Mouse (Mus musculus) fibroblast of lung, adult 2 months (primary cell): ENCODE data around the gene Eif4a2.

ENCODE experiments used
- DNase-seq: peaks from one replicate; pipeline ENCODE4 v3.0.0-alpha.2; 2011; ENCODE audit warnings: low read depth

Eif4a2 gene

GRCm38 (mm10) chr16:23140911-23141310 lies 33.7 kb downstream of the Eif4a2 start:
- no peak for DNase-seq

- no peak for DNase-seq
These were observed 37.1 kb downstream of the Eif4a2 start for GRCm38 (mm10) chr16:23144326-23144725.

- DNase-seq: no peak
These were observed 38.0 kb downstream of the Eif4a2 start for GRCm38 (mm10) chr16:23145211-23145610.

GRCm38 (mm10) chr16:23146280-23146679 lies 39.0 kb downstream of the Eif4a2 start, which contains the start of gene Adipoq:
Gene Adipoq, plus strand, starts transcription at chr16:23146536.
- no peak for DNase-seq

- DNase-seq: no peak
These were observed 41.7 kb downstream of the Eif4a2 start for GRCm38 (mm10) chr16:23148936-23149335.

GRCm38 (mm10) chr16:23149396-23149795 lies 42.2 kb downstream of the Eif4a2 start:
- no peak for DNase-seq

- DNase-seq: peak; percentile 50
These were observed 44.2 kb downstream of the Eif4a2 start for GRCm38 (mm10) chr16:23151423-23151822.

- no peak for DNase-seq
These were observed 47.0 kb downstream of the Eif4a2 start for GRCm38 (mm10) chr16:23154261-23154660.

GRCm38 (mm10) chr16:23157013-23157412 lies 49.8 kb downstream of the Eif4a2 start:
- no peak for DNase-seq

GRCm38 (mm10) chr16:23158292-23158691 lies 51.0 kb downstream of the Eif4a2 start:
- no peak for DNase-seq

- DNase-seq: no peak
These were observed 51.7 kb downstream of the Eif4a2 start for GRCm38 (mm10) chr16:23158957-23159356.

- peak; percentile 79 for DNase-seq
These were observed 52.5 kb downstream of the Eif4a2 start for GRCm38 (mm10) chr16:23159749-23160148.

GRCm38 (mm10) chr16:23162116-23162515 lies 54.9 kb downstream of the Eif4a2 start:
- no peak for DNase-seq
